Mouse (Mus musculus): ENCODE results near the gene Hpca.

Gene Hpca

DNA sequence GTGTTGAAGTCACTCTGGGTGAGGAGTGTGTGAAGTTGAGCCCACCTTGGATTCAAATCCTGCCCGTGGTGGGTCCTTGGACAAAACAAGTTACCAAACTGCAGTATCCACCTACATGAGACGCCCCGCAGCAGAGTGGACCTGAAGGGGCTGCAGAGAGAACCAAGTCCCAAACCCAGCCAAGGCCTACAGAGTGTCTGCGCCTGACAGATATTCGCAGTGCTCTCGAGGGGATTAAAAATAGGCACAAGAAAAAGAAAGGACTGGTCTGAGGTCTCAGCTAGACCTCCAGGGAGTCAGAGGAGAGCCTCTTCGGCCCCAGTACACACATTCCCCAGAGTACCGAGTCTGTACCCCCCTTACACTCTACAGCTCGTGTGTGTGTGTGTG lies 14.3 kb upstream of the Hpca start:
- peak; percentile 63 for DNase-seq

DNA sequence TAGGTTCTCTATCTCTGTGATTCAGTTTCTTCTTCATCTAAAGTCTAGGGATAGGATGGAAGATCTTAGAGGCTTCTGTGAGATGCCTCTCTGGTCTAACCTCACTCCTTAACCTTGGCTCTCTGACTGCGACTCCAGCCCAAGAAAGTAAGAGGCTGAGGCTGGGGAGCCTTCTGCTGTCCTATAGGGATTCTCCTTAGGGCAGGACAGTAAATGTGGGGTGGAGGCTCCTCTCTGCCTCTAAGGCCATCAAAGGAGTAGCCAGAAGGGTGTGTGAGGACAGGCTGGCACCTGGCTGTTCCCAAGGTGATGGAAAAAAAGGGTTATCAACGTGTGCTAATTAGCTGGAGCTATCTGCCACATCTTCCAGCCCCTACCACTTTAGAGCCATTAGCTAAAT lies 13.8 kb upstream of the Hpca start:
- DNase-seq: no peak

DNA sequence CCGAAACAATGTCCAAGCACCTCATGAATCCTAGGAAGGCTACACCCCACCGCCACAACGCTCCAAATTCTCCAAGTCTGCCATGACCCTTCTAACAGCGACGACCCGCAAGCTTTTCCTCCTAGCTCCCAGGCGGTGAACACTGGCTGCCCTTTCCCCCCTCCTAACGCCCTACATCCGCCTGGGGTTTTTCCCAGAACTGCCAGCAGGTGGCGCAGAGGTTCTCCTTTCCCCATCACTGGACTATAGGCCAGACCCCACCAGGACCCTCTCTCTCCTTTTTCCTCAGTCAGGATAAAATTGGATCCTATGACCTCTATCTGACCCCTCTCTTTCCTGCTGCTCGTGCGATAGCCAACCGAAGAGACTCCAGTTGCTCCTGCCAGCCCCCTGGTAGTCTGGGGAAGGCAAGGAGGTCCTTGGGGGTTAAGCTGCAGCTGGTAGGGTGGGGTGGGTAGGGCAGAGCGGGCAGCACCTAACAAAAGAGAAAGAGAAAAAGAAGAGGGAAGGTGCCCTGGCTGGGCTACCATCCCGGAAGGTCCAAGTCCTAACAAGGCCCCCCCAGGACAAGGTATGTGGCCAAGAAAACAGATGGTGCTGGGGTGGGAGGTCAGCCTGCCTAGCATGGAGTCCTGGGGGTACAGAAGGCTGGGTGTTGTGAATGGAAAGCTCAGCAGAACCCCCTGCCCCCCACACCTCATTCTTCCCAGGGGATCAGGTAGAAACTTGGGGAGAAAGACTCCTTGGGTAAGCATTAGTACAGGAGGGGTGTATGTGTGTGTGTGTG lies 13.2 kb upstream of the Hpca start:
- peak; percentile 93 for DNase-seq

DNA sequence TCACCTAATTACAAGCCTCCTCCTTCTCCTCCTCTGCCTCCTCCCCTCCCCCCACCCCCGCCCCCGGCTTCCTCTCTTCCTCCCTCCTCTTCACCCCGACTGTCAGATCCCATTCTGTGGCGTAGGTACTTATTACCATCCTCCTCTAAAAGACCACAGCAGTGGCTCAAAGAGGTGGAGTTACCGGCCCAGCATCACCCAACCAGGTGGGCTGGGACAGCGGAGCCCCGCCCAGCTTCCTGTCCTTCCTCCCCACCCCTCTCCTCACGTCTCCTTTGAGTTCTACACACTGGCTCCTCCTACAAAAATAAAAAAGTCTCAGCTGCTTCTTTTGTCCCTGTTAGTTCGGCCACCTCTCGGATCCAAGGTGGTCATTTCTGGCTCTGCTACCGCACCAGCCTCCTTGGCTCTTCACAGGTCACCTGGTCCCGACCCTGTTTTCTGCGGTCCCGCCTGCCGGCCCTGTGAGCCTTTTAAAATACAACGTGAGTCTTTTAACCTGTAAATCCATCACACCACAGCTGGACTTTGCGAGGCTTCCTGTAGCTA lies 9.0 kb upstream of the Hpca start:
- DNase-seq: no peak

DNA sequence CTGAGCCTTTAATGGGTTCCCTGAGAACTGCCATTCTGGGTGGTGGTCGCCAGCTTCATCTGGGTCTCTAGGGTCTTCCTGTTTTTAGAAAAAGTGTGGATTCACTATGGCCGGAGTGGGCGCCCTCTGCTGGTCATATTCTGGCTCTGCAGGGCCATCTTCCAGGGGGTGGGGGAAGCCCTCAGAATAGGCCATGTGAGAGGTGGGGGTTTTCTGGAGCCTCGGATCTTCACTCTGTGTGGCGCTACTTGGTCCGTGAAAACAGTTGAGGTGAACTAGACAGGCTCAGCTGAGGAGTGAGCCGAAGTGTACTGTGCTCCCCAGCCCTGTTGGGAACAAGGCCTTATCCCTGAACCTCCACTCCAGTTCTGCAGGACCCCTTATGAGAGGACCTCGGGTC lies 8.3 kb upstream of the Hpca start:
- DNase-seq: peak; percentile 69

DNA sequence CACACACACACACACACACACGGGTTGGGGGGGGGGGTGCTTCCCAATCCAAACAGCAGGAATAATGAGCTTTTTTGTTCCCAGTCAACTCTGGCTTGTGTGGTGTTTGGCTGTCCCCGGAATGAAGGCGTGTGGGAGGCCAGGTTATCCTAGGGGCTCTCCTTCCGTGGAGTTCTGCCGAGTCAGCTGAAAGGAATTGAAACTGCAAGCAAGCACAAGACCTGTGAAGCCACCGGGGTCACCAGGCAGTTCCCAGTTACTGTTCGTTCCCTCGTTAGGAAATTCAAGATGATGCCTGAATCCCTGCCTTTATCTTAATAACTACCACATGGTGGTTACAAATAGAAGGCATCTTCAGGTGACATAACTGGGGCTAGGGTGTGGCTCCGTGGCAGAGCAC lies 7.6 kb upstream of the Hpca start:
- DNase-seq: no peak

DNA sequence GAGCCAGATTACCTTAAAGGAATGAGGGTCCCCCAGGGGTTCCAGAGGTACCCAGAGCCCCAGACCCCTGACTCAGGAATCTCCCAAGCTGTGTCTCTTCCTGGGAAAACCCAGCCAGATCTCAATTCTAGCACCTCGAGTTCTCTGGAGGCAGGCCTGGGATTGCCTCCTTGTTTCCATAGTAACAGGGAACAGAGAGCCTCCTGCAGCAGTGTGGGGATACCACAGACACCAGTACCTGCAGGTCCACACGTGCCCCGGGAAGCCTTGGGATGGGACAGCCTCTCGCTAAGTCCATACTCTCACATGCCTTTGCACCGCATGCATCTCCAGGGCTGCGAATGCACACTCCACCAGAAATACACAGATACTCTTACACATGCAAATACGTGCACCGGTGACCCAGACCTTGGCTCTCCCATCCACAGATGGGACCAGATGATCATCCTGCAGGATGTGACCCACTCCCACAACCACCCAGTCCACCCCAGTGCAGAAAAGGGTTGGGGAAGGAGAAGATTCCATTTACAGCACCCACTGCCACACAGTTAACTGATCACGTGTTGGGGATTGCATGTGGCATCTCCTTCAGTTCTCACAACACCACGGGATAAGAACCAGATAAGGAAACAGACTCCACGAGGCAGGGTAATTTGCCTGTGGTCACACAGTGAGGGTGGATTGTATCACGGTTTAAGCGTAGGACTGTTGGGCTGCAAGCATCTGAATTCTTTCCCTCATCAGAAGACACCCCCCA lies 6.9 kb upstream of the Hpca start:
- no peak for DNase-seq

GRCm38 (mm10) chr4:129125736-129126451 lies 4.1 kb upstream of the Hpca start:
- no peak for DNase-seq

GRCm38 (mm10) chr4:129124652-129125146 lies 2.9 kb upstream of the Hpca start:
- no peak for DNase-seq

DNA sequence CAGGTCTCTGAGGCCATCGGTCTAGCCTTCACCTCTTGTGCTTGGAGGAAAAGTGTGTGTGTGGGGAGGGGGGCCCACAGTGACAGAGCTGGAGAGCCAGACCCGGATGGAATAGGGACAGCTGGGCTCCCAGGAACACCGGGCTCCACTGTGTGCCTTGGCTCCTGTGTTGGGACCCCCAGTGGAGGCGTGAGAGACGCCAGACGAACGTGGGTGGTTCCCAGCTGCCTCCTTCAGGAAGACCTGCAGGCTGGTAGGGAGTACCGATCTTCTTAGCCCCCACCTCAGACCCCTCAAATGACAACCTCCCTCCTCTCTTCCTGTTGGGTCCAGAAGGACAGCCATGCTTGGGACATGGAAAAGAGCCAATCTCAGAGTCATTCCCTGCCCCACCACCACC lies 883 bp upstream of the Hpca start:
- DNase-seq: no peak

- no peak for DNase-seq
Observed at GRCm38 (mm10) chr4:129122107-129122506, 271 bp upstream of the Hpca start.

- no peak for DNase-seq
Observed at GRCm38 (mm10) chr4:129120520-129121445, 1.1 kb downstream of the Hpca start.

DNA sequence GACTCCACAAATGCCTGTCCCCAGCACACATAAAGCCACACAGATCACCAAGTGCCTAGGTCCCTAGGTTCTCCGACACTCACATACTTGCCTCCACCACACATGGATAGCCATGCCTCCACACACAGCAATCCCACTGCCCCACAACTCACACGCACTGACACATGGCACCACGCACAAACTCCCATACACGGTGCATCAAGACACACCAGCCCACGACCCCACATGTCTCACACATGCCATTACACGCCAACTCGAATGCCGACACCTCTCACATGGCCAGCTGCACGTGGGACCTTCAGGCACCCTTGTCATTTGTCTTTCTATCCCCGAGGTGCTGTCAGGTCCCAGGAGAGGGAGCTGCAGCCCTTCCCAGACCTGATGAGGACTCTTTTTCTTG lies 2.1 kb downstream of the Hpca start:
- DNase-seq: no peak

DNA sequence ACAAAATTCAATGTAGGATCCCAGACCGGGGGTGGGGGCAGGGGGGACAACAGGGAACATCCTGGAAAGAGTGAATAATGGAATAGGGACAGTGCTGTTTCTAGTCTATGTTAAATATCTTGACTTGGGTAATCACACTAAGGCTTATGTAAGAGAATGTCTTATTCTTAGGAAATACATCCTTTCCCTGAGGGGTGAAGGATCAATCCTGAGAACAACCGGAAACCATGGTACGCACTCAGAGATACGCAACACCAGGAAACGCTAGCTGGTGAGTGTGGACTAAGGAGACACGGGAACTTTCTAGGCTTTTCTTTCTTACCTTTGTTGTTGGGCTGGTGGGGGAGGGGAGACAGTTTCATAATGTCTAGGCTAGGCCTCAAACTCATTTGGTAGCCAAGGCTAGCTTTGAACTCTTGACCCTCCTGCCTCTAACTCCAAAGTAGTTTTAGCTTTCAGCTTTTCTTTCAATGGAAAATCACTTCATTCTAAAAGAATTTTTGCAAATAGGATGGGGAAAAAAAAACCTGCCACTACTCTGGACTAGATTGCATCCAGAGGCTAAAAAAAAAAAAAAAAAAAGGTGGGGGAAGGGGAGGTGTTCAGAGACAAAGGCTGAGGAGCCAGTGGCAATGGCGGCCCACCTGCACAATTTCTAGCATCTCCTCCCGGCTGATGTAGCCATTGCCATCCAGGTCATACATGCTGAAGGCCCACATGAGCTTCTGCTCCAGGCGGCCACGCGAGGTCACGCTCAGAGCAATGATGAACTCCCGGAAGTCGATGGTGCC lies 3.9 kb downstream of the Hpca start:
- DNase-seq: no peak

DNA sequence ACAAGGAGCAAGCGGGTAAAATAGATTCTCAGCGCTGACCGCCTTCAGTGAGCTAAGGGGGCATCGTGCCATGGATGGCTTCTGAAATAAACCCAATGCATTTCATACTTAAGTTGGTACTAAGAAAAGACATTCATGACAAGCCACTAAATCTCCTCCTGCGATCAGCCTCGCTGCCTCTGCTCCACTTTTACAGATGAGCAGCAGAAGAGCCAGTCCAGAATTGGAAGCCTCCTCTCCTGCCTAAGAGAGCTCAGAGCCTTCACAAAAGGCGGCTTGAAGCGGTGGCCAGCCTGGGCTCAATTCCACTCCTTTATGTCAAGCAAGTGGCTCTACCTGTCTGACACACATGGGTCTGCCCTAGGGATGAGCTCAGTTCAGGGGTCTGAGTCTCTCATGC lies 5.1 kb downstream of the Hpca start:
- DNase-seq: no peak

GRCm38 (mm10) chr4:129113083-129113988 lies 8.5 kb downstream of the Hpca start:
- peak; percentile 85 for DNase-seq

DNA sequence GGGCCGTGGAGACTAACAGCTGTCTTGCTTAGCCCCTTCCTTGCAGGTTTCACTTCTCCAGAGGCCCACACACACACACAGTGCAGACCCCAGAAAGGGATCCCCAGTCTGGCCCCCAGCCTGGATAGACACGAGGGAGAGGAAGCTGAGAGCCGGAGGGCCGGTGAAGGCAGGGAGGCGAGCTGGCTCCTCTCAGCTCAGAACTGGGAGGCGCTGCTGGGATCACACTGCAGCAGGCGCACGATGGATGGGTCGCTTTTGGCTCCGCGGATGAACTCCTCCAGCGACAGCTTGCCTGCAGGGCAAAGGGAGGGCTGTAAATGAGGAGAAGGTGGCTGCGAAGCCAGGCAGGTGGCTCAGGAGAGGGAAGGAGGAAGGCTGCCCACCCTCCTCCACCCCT lies 9.6 kb downstream of the Hpca start:
- no peak for DNase-seq

DNA sequence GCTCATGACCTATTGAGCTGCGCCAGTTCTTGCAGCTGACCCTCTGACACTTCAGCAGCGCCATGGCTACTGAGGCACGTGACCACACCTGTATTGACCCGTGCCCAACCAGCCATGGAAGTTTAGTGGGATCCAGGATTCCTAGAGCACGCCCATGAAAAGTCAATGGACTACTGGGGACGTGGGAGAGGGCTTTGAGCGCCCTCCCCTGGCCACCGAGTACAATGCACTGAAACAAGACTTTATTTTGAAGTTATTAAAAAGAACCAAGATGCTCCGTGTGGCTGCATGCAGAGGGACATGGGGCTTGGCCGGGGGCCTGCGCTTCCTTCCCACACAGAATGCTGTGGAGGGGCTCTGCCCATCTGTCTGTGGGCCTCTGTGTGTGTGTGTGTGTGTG lies 10.5 kb downstream of the Hpca start:
- DNase-seq: no peak

DNA sequence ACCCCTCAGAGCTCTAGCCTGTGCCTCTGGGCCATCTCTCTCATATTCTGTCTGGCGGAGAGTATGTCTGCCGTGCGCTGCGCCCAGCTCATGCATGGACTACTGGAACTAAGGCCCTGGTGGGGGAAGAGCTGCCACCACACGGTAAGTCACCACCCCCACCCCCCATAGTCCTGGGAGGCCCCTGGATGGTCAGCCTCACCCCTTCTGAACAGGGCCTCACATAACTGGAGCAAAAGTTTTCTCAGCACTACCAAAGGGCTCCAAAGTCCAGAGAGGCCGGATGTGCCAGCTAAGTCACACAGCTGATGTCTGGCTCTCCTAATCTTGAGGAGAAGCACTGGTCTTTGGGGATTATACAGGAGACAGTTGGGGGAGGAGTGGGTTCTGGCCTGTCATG lies 11.0 kb downstream of the Hpca start:
- no peak for DNase-seq

DNA sequence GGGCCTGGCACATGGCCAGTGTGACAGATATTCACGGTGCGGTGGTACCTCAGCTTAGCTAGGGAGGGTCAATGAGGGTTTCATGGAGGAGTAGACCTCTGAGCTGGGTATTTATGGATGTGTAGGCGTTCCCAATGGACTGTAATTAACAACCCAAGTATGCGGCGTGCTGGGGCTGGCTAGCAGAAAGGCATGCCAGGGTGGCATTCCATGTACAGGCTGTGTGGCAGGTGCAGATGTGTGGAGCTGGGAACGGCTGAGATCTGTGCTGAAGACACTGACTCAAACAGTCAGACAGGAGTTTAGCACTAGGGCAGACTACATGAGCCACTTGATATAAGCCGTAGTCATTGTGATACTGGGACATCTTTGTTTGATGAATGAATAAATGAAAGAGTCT lies 13.2 kb downstream of the Hpca start:
- DNase-seq: no peak
